Mouse (Mus musculus) kidney, adult 2 months (tissue): Measurements from ENCODE around the gene Crtac1.

ENCODE experiments used
- CTCF ChIP-seq: fragments of 200-500 bp; conservative IDR thresholded peaks from 2 replicates; pipeline ENCODE4 v1.5.1; 2011; ENCODE audit warnings: low read depth, mild to moderate bottlenecking, control low read depth, low read length, moderate library complexity, mixed read lengths; ENCODE audit not compliant: insufficient read depth, insufficient read length
- POLR2A ChIP-seq: fragments of 200-500 bp; IDR thresholded peaks from one replicate; pipeline ENCODE4 v1.6.1; 2011; ENCODE audit warnings: low read depth, low read length, control low read depth

GRCm38 (mm10) chr19:42384981-42385598 is 46.5 kb downstream of the Crtac1 start:
- TF ChIP-seq CTCF: no peak
- no peak for TF ChIP-seq POLR2A
